Mouse (Mus musculus) midbrain, embryonic 14.5 days (tissue): ENCODE data around the gene Lacc1. TPM values are rescaled to one million over a fixed set of nuclear protein-coding genes. Genes with fewer than 3 reads are reported as not detected.

Experiments
- ATAC-seq: fragments of 200-750 bp; cut with Nextera tagmentation; 2 replicates; pipeline ENCODE4 v1.8.0; 2017; ENCODE audit warnings: moderate number of reproducible peaks, moderate library complexity; ENCODE audit not compliant: low FRiP score, low TSS enrichment
- DNase-seq: peaks from one replicate; pipeline ENCODE4 v3.0.0-alpha.2; 2015
- H3K27ac ChIP-seq: fragments of 300-500 bp; sonication (generic); replicated peaks from 2 replicates; pipeline ENCODE4 v1.5.1; 2014; ENCODE audit warnings: mild to moderate bottlenecking, low read depth, low read length, moderate library complexity
- H3K27me3 ChIP-seq: fragments of 300-500 bp; sonication (generic); 2 replicates; pipeline ENCODE4 v1.6.1; 2014; ENCODE audit warnings: low read length, control low read depth, mixed read lengths; ENCODE audit not compliant: control insufficient read depth, insufficient read depth
- H3K36me3 ChIP-seq: fragments of 300-500 bp; sonication (generic); 2 replicates; pipeline ENCODE4 v1.6.1; 2014; ENCODE audit warnings: low read length, control low read depth; ENCODE audit not compliant: control insufficient read depth, insufficient read depth
- H3K4me1 ChIP-seq: fragments of 300-500 bp; sonication (generic); 2 replicates; pipeline ENCODE4 v1.6.1; 2014; ENCODE audit warnings: mild to moderate bottlenecking, antibody characterized with exemption, low read length, control low read depth; ENCODE audit not compliant: control insufficient read depth, insufficient read depth
- H3K4me2 ChIP-seq: fragments of 300-500 bp; sonication (generic); 2 replicates; pipeline ENCODE4 v1.6.1; 2014; ENCODE audit warnings: mild to moderate bottlenecking, low read length, moderate library complexity
- H3K4me3 ChIP-seq: fragments of 300-500 bp; sonication (generic); replicated peaks from 2 replicates; pipeline ENCODE4 v1.5.1; 2014; ENCODE audit warnings: low read depth, low read length
- H3K9ac ChIP-seq: fragments of 300-500 bp; sonication (generic); replicated peaks from 2 replicates; pipeline ENCODE4 v1.6.1; 2014; ENCODE audit warnings: mild to moderate bottlenecking, low read length, moderate library complexity
- H3K9me3 ChIP-seq: fragments of 300-500 bp; sonication (generic); 2 replicates; pipeline ENCODE4 v1.6.1; 2016; ENCODE audit warnings: low read length, control low read depth, mixed read lengths; ENCODE audit not compliant: control insufficient read depth
- WGBS: fragments of 180-500 bp; shearing (Covaris S2); extraction: QIAGEN DNeasy Blood & Tissue Kit; methylation state at CpG from one replicate; pipeline ENCODE4 v1.1.7; 2014; 5-methylcytosine and 5-hydroxymethylcytosine counted together
- polyA plus RNA-seq: library from polyadenylated mRNA; unstranded; fragments of >200 nt; fragmentation: Nextera tagmentation; extraction: Ambion mirVana; gene quantifications from 2 replicates; pipeline ENCODE4 v1.2.1, GENCODE M21; 2014

Lacc1 gene
- 1.0 and 1.8 TPM in 2 replicates for polyA plus RNA-seq

GRCm38 (mm10) chr14:77036226-77037046 lies at the start of gene Lacc1, which contains the start of gene Ccdc122:
TSS of gene Lacc1 (minus strand) at chr14:77036904.
TSS of gene Ccdc122 (plus strand) at chr14:77036772.
- H3K27me3 ChIP-seq = no peaks in the 10 kb centered on the region; the same call in 1 of the 2 replicates
- no peaks in the 10 kb centered on the region for H3K4me1 ChIP-seq
- peak within 1 kb of the TSS; percentile 54; the same call in 1 of the 2 replicates for H3K9ac ChIP-seq
- DNase-seq = peak; percentile 73
- no peak within 1 kb of the TSS for H3K27ac ChIP-seq
- under 1% methylated on average over 86 of the region's 86 CpGs for WGBS
- no peaks in the 10 kb centered on the region for H3K36me3 ChIP-seq
- peak within 1 kb of the TSS; percentile 45 for H3K4me3 ChIP-seq
- H3K4me2 ChIP-seq = peak within 1 kb of the TSS; percentile 83
- no peaks in the 10 kb centered on the region for H3K9me3 ChIP-seq
- ATAC-seq = peak; percentile 64; the same call in 1 of the 2 replicates

- no peaks in the 10 kb centered on the region for H3K36me3 ChIP-seq
- ATAC-seq = no peak
- H3K4me3 ChIP-seq = no peak overlapping the region
- no peak overlapping the region for H3K27ac ChIP-seq
- H3K9me3 ChIP-seq = no peaks in the 10 kb centered on the region
- no peak overlapping the region for H3K9ac ChIP-seq
- H3K4me1 ChIP-seq = no peaks in the 10 kb centered on the region
- H3K27me3 ChIP-seq = no peaks in the 10 kb centered on the region
- 94% methylated on average over 5 of the region's 5 CpGs for WGBS
- no peak for DNase-seq
- H3K4me2 ChIP-seq = no peak overlapping the region
Observed at GRCm38 (mm10) chr14:77081248-77081647, 44.5 kb upstream of the Lacc1 start.

GRCm38 (mm10) chr14:77069361-77069760 lies 32.7 kb upstream of the Lacc1 start:
- Histone ChIP-seq H3K27ac (no peak overlapping the region), H3K4me3 (no peak overlapping the region), H3K36me3 (no peaks in the 10 kb centered on the region), H3K9me3 (no peaks in the 10 kb centered on the region), H3K27me3 (no peaks in the 10 kb centered on the region), H3K4me1 (no peaks in the 10 kb centered on the region), H3K9ac (no peak overlapping the region), H3K4me2 (no peak overlapping the region)
- DNase-seq (no peak), ATAC-seq (no peak)
- WGBS = 90% methylated on average over 1 of the region's 1 CpGs

GRCm38 (mm10) chr14:77053288-77053687 lies 16.6 kb upstream of the Lacc1 start:
- Histone ChIP-seq H3K36me3 (no peaks in the 10 kb centered on the region), H3K9me3 (peaks cover 3% of the 10 kb centered on the region; the same call in 1 of the 2 replicates), H3K27me3 (no peaks in the 10 kb centered on the region), H3K4me3 (no peak overlapping the region), H3K9ac (no peak overlapping the region), H3K4me2 (no peak overlapping the region), H3K27ac (no peak overlapping the region), H3K4me1 (no peaks in the 10 kb centered on the region)
- ATAC-seq = no peak
- no peak for DNase-seq

- no peak overlapping the region for H3K4me2 ChIP-seq
- no peak overlapping the region for H3K27ac ChIP-seq
- H3K9ac ChIP-seq = no peak overlapping the region
- 61% methylated on average over 8 of the region's 8 CpGs for WGBS
- ATAC-seq (no peak), DNase-seq (no peak)
- H3K27me3 ChIP-seq = no peaks in the 10 kb centered on the region; the same call in 1 of the 2 replicates
- no peak overlapping the region for H3K4me3 ChIP-seq
- no peaks in the 10 kb centered on the region for H3K36me3 ChIP-seq
- H3K9me3 ChIP-seq = no peaks in the 10 kb centered on the region
- H3K4me1 ChIP-seq = no peaks in the 10 kb centered on the region
Observed at GRCm38 (mm10) chr14:77037832-77038425, 1.2 kb upstream of the Lacc1 start.

- no peak overlapping the region for H3K4me2 ChIP-seq
- H3K9ac ChIP-seq = no peak overlapping the region
- no peak overlapping the region for H3K27ac ChIP-seq
- H3K27me3 ChIP-seq = no peaks in the 10 kb centered on the region; the same call in 1 of the 2 replicates
- H3K4me3 ChIP-seq = no peak overlapping the region
- 90% methylated on average over 5 of the region's 5 CpGs for WGBS
- no peak for ATAC-seq
- no peaks in the 10 kb centered on the region for H3K4me1 ChIP-seq
- no peak for DNase-seq
- no peaks in the 10 kb centered on the region for H3K9me3 ChIP-seq
- no peaks in the 10 kb centered on the region for H3K36me3 ChIP-seq
Observed at GRCm38 (mm10) chr14:77037330-77037729, 626 bp upstream of the Lacc1 start.

GRCm38 (mm10) chr14:77034970-77035369 lies 1.7 kb downstream of the Lacc1 start:
- no peak overlapping the region for H3K27ac ChIP-seq
- ATAC-seq (no peak), DNase-seq (no peak)
- H3K4me3 ChIP-seq = no peak overlapping the region
- no peaks in the 10 kb centered on the region; the same call in 1 of the 2 replicates for H3K27me3 ChIP-seq
- H3K9ac ChIP-seq = no peak overlapping the region
- H3K36me3 ChIP-seq = no peaks in the 10 kb centered on the region
- H3K4me2 ChIP-seq = no peak overlapping the region
- H3K4me1 ChIP-seq = no peaks in the 10 kb centered on the region
- 90% methylated on average over 8 of the region's 8 CpGs for WGBS
- no peaks in the 10 kb centered on the region for H3K9me3 ChIP-seq

GRCm38 (mm10) chr14:77034175-77034915 lies 2.4 kb downstream of the Lacc1 start:
- no peak overlapping the region for H3K9ac ChIP-seq
- H3K27ac ChIP-seq = no peak overlapping the region
- no peaks in the 10 kb centered on the region for H3K4me1 ChIP-seq
- ATAC-seq = no peak
- H3K9me3 ChIP-seq = no peaks in the 10 kb centered on the region
- H3K4me2 ChIP-seq = no peak overlapping the region
- no peaks in the 10 kb centered on the region; the same call in 1 of the 2 replicates for H3K27me3 ChIP-seq
- 62% methylated on average over 7 of the region's 7 CpGs for WGBS
- no peak for DNase-seq
- no peak overlapping the region for H3K4me3 ChIP-seq
- no peaks in the 10 kb centered on the region for H3K36me3 ChIP-seq
